Mouse (Mus musculus) cerebellum, adult 11-12 months (tissue): Measurements from ENCODE around the gene Agbl5.

Experiments used
- DNase-seq: peaks from one replicate; pipeline ENCODE4 v3.0.0; 2022

Gene Agbl5

DNA sequence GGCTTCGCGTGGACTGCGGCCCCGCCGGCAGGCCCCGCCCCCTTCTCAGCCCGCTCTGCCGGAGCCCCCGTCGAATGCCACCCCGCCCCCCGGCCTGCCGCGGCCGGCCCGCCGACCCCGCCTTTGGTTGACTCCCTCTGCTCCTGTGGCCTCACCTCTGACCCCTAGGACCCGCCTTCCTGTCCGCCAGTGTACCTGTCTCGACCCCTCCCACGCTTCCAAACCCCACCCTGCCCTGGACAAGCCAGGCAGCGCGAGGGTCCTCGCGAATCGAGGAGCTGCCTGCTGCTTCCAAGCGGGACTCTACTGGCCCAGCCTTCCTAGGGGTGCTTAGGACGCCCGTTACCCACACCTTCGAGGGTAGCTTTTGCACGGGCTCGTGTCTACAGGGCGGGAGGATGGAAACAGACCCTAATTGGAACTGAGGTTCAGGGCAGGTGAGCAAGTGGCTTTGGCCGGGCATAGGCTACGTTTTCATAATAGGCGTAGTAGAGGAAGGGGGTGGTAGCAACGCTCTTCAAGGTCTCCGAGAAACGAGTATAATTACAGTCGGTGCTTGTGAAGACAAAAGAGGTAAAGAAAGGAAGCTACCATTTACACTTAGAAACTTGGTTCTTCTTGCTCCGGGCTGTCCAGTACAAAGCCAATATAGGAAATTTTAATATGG, 727 bp downstream of the Agbl5 start:
- DNase-seq = no peak

DNA sequence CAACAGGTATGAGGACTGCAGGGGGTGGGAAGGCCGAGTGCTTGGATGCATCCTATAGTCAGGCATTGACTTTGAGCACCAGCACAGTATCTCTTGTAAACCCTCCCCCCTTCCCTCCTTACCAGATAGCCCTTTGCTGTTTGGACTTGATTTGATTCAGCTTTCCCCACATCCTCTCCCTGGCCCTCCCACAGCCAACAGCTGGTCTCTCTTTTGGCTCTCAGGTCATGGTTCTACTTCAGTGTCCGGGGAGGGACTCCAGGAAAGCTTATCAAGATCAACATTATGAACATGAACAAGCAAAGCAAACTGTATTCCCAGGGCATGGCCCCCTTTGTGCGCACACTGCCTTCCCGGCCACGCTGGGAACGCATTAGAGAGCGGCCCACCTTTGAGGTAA, 1.9 kb downstream of the Agbl5 start:
- DNase-seq = no peak

- DNase-seq = no peak
Measured at GRCm38 (mm10) chr5:30901860-30902259, 13.4 kb downstream of the Agbl5 start.

GRCm38 (mm10) chr5:30907413-30908059, 19.0 kb downstream of the Agbl5 start, which contains the start of gene Ost4:
TSS of gene Ost4 (minus strand) at chr5:30907788.
- peak; percentile 91 for DNase-seq

DNA sequence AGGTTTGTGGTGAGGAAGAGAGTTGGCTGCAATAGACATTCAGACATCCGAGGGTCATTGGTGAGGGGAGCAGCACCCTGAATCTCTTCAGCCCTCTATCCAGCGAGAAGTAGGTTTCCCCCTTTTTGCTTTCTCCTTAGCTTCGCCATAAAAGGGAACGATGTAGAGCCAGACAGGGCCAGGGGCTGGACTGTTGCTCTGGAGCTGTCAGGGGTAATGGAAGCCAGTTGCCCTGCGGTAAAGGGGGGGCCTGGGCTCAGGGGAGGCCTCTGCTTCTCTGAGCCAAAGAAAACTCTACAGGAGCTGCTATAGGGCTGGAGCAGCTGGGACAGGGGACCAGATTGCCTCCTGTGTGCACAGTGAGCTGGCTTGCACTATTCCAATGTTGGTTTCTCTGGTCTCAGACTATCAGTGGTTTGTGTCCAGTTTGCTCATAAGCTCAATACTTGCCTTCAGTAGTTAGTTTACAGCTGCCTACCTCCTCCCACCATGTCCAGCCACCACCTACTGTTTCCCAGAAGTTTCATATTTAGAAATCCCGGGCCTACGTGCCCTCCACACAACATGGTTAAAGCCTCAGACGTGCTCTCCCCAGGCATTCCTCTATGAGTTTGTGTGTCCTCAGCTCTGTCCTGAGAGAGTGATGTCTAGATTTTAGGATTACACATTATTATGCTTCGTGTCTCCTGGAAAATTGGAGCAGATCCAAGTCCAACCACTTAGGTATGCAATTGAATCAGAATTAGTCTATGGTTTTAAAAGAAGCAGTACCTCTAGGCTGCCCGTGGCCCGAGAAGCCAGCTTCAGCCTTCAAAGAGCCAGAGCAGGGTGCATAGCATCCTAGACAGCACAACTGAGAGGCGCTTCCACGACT, 20.2 kb downstream of the Agbl5 start:
- no peak for DNase-seq

GRCm38 (mm10) chr5:30909300-30909659, 20.8 kb downstream of the Agbl5 start:
- no peak for DNase-seq

DNA sequence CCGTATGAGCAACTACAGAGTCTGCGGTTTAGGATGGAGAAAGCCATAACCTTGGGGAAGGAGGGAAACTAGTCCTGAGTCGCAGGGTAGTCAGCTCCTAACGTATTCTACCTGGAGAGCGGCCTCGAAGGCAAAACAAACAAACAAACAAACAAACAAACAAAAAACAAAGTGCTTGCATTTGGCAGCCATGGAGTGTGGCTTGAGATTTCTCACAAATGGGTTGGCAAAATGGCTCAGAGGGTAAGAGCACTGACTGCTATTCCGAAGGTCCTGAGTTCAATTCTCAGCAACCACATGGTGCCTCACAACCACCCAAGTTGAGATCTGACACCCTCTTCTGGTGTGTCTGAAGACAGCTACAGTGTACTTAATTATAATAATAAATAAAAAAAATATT, 21.4 kb downstream of the Agbl5 start:
- DNase-seq = no peak

- DNase-seq = no peak
Measured at GRCm38 (mm10) chr5:30910481-30910880, 22.0 kb downstream of the Agbl5 start.

DNA sequence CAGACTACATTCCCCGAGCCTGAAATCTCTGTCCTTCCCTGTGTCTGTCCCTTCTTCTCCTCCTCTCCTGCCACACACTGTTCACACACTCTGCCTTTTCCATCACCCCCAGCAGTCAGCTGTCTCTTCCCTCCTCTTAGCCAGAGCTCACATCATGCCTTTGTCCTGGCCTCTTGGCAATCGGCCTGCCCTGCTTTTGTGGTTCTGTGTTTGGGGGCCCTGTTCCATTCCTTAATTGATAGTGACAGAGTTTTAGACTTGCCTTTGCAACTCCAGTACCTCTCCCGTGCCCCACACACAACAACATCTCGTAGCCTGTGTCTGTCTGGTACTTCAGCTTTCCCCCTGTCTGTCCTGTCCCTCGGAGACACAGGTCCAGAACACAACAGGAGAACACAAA, 23.7 kb downstream of the Agbl5 start:
- DNase-seq = no peak

GRCm38 (mm10) chr5:30913060-30913841, 24.8 kb downstream of the Agbl5 start, which contains the start of gene Emilin1:
TSS of gene Emilin1 (plus strand) at chr5:30913402.
- no peak for DNase-seq

DNA sequence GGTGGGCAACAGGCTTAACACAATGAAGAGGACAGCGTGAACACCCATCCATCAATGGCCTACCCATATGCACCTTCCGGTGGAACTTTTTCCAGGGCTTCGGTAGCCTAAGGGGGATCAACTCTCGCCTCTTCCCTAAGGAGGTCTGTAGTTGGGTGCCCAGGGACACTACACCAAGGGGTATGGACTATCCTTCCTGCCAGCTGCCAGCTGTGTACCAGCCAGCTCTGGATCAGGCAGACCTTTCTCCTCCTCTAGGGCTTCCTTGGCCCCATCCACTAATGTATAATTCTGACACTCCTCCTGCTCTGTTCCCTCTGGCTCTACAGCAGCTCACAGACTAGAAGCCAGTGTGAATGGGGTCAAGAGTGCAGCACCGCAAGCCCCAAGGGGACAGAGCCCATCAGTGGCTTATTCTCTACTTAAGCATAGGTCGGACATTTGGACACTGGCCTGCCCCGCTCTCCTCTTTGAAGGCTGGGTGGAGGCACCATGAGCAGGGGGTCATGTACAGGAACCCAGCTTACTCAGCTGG, 25.7 kb downstream of the Agbl5 start:
- DNase-seq = no peak

- DNase-seq = peak; percentile 53
Measured at GRCm38 (mm10) chr5:30914849-30915248, 26.4 kb downstream of the Agbl5 start.

- DNase-seq = peak; percentile 62
Measured at GRCm38 (mm10) chr5:30915456-30915855, 27.0 kb downstream of the Agbl5 start.

GRCm38 (mm10) chr5:30915974-30916433, 27.5 kb downstream of the Agbl5 start:
- peak; percentile 92 for DNase-seq

DNA sequence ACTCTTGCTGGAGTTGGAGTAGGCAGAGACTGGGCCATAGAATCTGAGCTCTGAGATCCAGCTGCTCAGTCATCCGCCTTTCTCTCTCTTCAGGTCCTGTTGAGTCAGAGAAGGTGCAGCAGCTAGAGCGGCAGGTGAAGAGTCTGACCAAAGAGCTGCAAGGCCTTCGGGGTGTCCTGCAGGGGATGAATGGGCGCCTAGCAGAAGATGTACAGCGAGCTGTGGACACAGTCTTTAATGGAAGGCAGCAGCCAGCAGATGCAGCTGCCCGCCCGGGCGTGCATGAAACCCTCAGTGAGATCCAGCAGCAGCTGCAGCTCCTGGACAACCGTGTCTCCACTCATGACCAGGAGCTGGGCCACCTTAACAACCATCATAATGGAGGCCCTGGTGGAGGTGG, 28.3 kb downstream of the Agbl5 start:
- no peak for DNase-seq

DNA sequence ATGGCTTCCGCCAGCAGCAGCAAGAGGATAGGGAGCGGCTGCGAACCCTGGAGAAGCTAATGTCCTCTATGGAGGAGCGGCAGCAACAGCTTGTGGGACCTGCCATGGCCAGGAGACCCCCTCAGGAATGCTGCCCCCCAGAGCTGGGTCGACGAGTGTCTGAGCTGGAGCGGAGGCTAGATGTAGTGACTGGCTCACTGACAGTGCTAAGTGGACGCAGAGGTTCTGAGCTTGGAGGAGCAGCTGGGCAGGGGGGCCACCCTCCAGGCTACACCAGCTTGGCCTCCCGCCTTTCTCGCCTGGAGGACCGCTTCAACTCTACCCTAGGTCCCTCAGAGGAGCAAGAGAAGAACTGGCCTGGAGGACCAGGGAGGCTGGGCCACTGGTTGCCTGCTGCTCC, 28.9 kb downstream of the Agbl5 start:
- DNase-seq = peak; percentile 49

GRCm38 (mm10) chr5:30917891-30918670, 29.6 kb downstream of the Agbl5 start:
- DNase-seq = peak; percentile 48

- DNase-seq = no peak
Measured at GRCm38 (mm10) chr5:30918691-30919090, 30.2 kb downstream of the Agbl5 start.

DNA sequence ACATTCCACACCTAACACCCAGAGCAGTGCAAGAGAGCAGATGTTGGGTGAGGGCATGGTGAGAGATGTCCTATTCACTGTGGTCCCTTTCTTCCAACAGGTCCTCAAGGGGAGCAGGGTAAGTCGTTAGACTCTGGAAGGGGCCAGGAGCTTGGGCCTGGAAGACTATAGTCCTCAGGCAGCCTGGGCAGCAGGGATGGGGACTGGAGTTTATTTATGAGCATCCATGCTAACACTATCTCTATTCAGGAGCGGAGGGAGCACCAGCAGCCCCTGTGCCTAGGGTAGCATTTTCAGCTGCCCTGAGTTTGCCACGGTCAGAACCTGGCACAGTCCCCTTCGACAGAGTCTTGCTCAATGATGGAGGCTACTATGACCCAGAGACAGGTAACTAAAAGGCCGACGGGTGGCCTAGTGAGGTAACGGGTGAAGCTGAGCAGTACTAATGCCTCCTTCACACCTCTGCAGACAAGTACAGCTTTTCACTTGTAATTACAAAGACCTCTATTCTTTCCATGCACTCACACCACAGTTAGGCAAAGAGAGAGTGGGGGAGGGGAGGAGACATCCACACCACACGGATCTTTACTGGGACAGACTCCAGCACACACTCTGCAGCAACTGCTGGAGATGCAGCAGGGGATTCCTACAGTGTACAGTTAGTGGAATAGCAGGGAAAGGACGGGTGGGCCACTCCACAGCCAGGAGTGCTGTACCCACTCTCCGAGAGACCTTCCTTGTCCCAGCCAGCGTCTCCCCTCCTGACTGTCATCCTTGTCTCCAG, 31.5 kb downstream of the Agbl5 start:
- no peak for DNase-seq

- DNase-seq = peak; percentile 66
Measured at GRCm38 (mm10) chr5:30920621-30921020, 32.1 kb downstream of the Agbl5 start.
